Mouse (Mus musculus): ENCODE data around the gene Srf. TPM values are rescaled to one million over a fixed set of nuclear protein-coding genes. Genes with fewer than 3 reads are reported as not detected.

Srf gene
- polyA plus RNA-seq, 1 experiment from 2014 or later = 17.8 TPM

GRCm38 (mm10) chr17:46520385-46520979 is 35.5 kb downstream of the Srf start:
- Histone ChIP-seq H3K9me3 (ENCODE audit: control insufficient read depth, low read length) (no peaks in the 10 kb centered on the region), H3K27ac (replicated peaks in 1 of 2; ENCODE audit: control insufficient read depth in 1 of 2, insufficient read depth in 1 of 2, low read depth in 2 of 2, low read length in 2 of 2) (no peak overlapping the region), H3K36me3 (ENCODE audit: control insufficient read depth, insufficient read depth, low read length) (peaks cover 3% of the 10 kb centered on the region; the same call in 1 of the 2 replicates), H3K4me1 (ENCODE audit: control insufficient read depth in 2 of 2, insufficient read depth in 2 of 2, low read length in 2 of 2) (peaks cover 9 to 11% of the 10 kb centered on the region in 2 experiments; a peak in 3 of 4 replicates), H3K4me3 (ENCODE audit: control insufficient read depth in 1 of 2, insufficient read depth in 1 of 2, low read depth in 1 of 2, low read length in 2 of 2) (peak overlapping the region; percentile 25 to 27), H3K9ac (ENCODE audit: low read length) (peak overlapping the region; percentile 58), H3K4me2 (ENCODE audit: low read length) (peak overlapping the region; percentile 57), H3K27me3 (ENCODE audit: control insufficient read depth, insufficient read depth, low read length) (peaks cover 6% of the 10 kb centered on the region; the same call in 1 of the 2 replicates)
- 14% methylated on average over 25 of the region's 25 CpGs for WGBS
- ATAC-seq (ENCODE audit: insufficient number of reproducible peaks, insufficient read depth, low FRiP score, low read depth) = 0 out of 2 replicates have a peak, but pooled peaks have one; percentile 33

- Histone ChIP-seq H3K27ac (replicated peaks in 1 of 2; ENCODE audit: control insufficient read depth in 1 of 2, insufficient read depth in 1 of 2, low read depth in 2 of 2, low read length in 2 of 2) (no peak overlapping the region), H3K4me1 (ENCODE audit: control insufficient read depth in 2 of 2, insufficient read depth in 2 of 2, low read length in 2 of 2) (peaks cover 9 to 11% of the 10 kb centered on the region in 2 experiments; a peak in 3 of 4 replicates), H3K36me3 (ENCODE audit: control insufficient read depth, insufficient read depth, low read length) (peaks cover 3% of the 10 kb centered on the region; the same call in 1 of the 2 replicates), H3K27me3 (ENCODE audit: control insufficient read depth, insufficient read depth, low read length) (peaks cover 6% of the 10 kb centered on the region; the same call in 1 of the 2 replicates), H3K4me3 (ENCODE audit: control insufficient read depth in 1 of 2, insufficient read depth in 1 of 2, low read depth in 1 of 2, low read length in 2 of 2) (peak overlapping the region; percentile 25 to 27; a peak in 3 of 4 replicates), H3K9ac (ENCODE audit: low read length) (peak overlapping the region; percentile 58; the same call in 1 of the 2 replicates), H3K4me2 (ENCODE audit: low read length) (peak overlapping the region; percentile 57), H3K9me3 (ENCODE audit: control insufficient read depth, low read length) (no peaks in the 10 kb centered on the region)
- no peak for ATAC-seq (ENCODE audit: insufficient number of reproducible peaks, insufficient read depth, low FRiP score, low read depth)
- WGBS = 49% methylated on average over 10 of the region's 10 CpGs
Observed at GRCm38 (mm10) chr17:46519971-46520370, 36.0 kb downstream of the Srf start.

- Histone ChIP-seq H3K4me2 (ENCODE audit: low read length) (no peak overlapping the region), H3K27ac (replicated peaks in 1 of 2; ENCODE audit: control insufficient read depth in 1 of 2, insufficient read depth in 1 of 2, low read depth in 2 of 2, low read length in 2 of 2) (no peak overlapping the region), H3K4me3 (ENCODE audit: control insufficient read depth in 1 of 2, insufficient read depth in 1 of 2, low read depth in 1 of 2, low read length in 2 of 2) (no peak overlapping the region), H3K27me3 (ENCODE audit: control insufficient read depth, insufficient read depth, low read length) (no peaks in the 10 kb centered on the region), H3K9me3 (ENCODE audit: control insufficient read depth, low read length) (no peaks in the 10 kb centered on the region), H3K9ac (ENCODE audit: low read length) (no peak overlapping the region), H3K4me1 (ENCODE audit: control insufficient read depth in 2 of 2, insufficient read depth in 2 of 2, low read length in 2 of 2) (no peaks in the 10 kb centered on the region), H3K36me3 (ENCODE audit: control insufficient read depth, insufficient read depth, low read length) (0 out of 2 replicates have a peak, but pooled peaks cover 3% of the 10 kb centered on the region)
- no peak for ATAC-seq (ENCODE audit: insufficient number of reproducible peaks, insufficient read depth, low FRiP score, low read depth)
- 52% methylated on average over 2 of the region's 2 CpGs for WGBS
Observed at GRCm38 (mm10) chr17:46513329-46513728, 42.6 kb downstream of the Srf start.

GRCm38 (mm10) chr17:46511059-46511710 is 44.8 kb downstream of the Srf start:
- Histone ChIP-seq H3K9me3 (ENCODE audit: control insufficient read depth, low read length) (no peaks in the 10 kb centered on the region), H3K27me3 (ENCODE audit: control insufficient read depth, insufficient read depth, low read length) (no peaks in the 10 kb centered on the region), H3K9ac (ENCODE audit: low read length) (no peak overlapping the region), H3K4me2 (ENCODE audit: low read length) (no peak overlapping the region), H3K4me1 (ENCODE audit: control insufficient read depth in 2 of 2, insufficient read depth in 2 of 2, low read length in 2 of 2) (no peaks in the 10 kb centered on the region), H3K4me3 (ENCODE audit: control insufficient read depth in 1 of 2, insufficient read depth in 1 of 2, low read depth in 1 of 2, low read length in 2 of 2) (no peak overlapping the region), H3K27ac (replicated peaks in 1 of 2; ENCODE audit: control insufficient read depth in 1 of 2, insufficient read depth in 1 of 2, low read depth in 2 of 2, low read length in 2 of 2) (no peak overlapping the region), H3K36me3 (ENCODE audit: control insufficient read depth, insufficient read depth, low read length) (peaks cover 3% of the 10 kb centered on the region; the same call in 1 of the 2 replicates)
- 0 out of 2 replicates have a peak, but pooled peaks have one; percentile 35 for ATAC-seq (ENCODE audit: insufficient number of reproducible peaks, insufficient read depth, low FRiP score, low read depth)
- 54% methylated on average over 11 of the region's 11 CpGs for WGBS

GRCm38 (mm10) chr17:46505617-46506016 is 50.4 kb downstream of the Srf start:
- H3K27me3 ChIP-seq (ENCODE audit: control insufficient read depth, insufficient read depth, low read length) = no peaks in the 10 kb centered on the region
- no peaks in the 10 kb centered on the region for H3K4me1 ChIP-seq (ENCODE audit: control insufficient read depth in 2 of 2, insufficient read depth in 2 of 2, low read length in 2 of 2)
- H3K27ac ChIP-seq (replicated peaks in 1 of 2; ENCODE audit: control insufficient read depth in 1 of 2, insufficient read depth in 1 of 2, low read depth in 2 of 2, low read length in 2 of 2) = no peak overlapping the region
- H3K9ac ChIP-seq (ENCODE audit: low read length) = no peak overlapping the region
- no peak overlapping the region for H3K4me3 ChIP-seq (ENCODE audit: control insufficient read depth in 1 of 2, insufficient read depth in 1 of 2, low read depth in 1 of 2, low read length in 2 of 2)
- no peak overlapping the region for H3K4me2 ChIP-seq (ENCODE audit: low read length)
- H3K36me3 ChIP-seq (ENCODE audit: control insufficient read depth, insufficient read depth, low read length) = peaks cover 8% of the 10 kb centered on the region; the same call in 1 of the 2 replicates
- 89% methylated on average over 3 of the region's 3 CpGs for WGBS
- H3K9me3 ChIP-seq (ENCODE audit: control insufficient read depth, low read length) = no peaks in the 10 kb centered on the region
- ATAC-seq (ENCODE audit: insufficient number of reproducible peaks, insufficient read depth, low FRiP score, low read depth) = no peak

GRCm38 (mm10) chr17:46503847-46504638 is 51.9 kb downstream of the Srf start:
- H3K4me2 ChIP-seq (ENCODE audit: low read length) = no peak overlapping the region
- H3K27ac ChIP-seq (replicated peaks in 1 of 2; ENCODE audit: control insufficient read depth in 1 of 2, insufficient read depth in 1 of 2, low read depth in 2 of 2, low read length in 2 of 2) = no peak overlapping the region
- H3K9ac ChIP-seq (ENCODE audit: low read length) = no peak overlapping the region
- no peaks in the 10 kb centered on the region for H3K4me1 ChIP-seq (ENCODE audit: control insufficient read depth in 2 of 2, insufficient read depth in 2 of 2, low read length in 2 of 2)
- peaks cover 11% of the 10 kb centered on the region for H3K36me3 ChIP-seq (ENCODE audit: control insufficient read depth, insufficient read depth, low read length)
- no peaks in the 10 kb centered on the region for H3K27me3 ChIP-seq (ENCODE audit: control insufficient read depth, insufficient read depth, low read length)
- no peak overlapping the region for H3K4me3 ChIP-seq (ENCODE audit: control insufficient read depth in 1 of 2, insufficient read depth in 1 of 2, low read depth in 1 of 2, low read length in 2 of 2)
- no peak for ATAC-seq (ENCODE audit: insufficient number of reproducible peaks, insufficient read depth, low FRiP score, low read depth)
- no peaks in the 10 kb centered on the region for H3K9me3 ChIP-seq (ENCODE audit: control insufficient read depth, low read length)
- 71% methylated on average over 14 of the region's 14 CpGs for WGBS

- WGBS = 79% methylated on average over 2 of the region's 2 CpGs
- peaks cover 14% of the 10 kb centered on the region for H3K36me3 ChIP-seq (ENCODE audit: control insufficient read depth, insufficient read depth, low read length)
- no peak for ATAC-seq (ENCODE audit: insufficient number of reproducible peaks, insufficient read depth, low FRiP score, low read depth)
- no peaks in the 10 kb centered on the region for H3K4me1 ChIP-seq (ENCODE audit: control insufficient read depth in 2 of 2, insufficient read depth in 2 of 2, low read length in 2 of 2)
- no peaks in the 10 kb centered on the region for H3K27me3 ChIP-seq (ENCODE audit: control insufficient read depth, insufficient read depth, low read length)
- H3K27ac ChIP-seq (replicated peaks in 1 of 2; ENCODE audit: control insufficient read depth in 1 of 2, insufficient read depth in 1 of 2, low read depth in 2 of 2, low read length in 2 of 2) = no peak overlapping the region
- H3K4me3 ChIP-seq (ENCODE audit: control insufficient read depth in 1 of 2, insufficient read depth in 1 of 2, low read depth in 1 of 2, low read length in 2 of 2) = no peak overlapping the region
- no peak overlapping the region for H3K4me2 ChIP-seq (ENCODE audit: low read length)
- no peak overlapping the region for H3K9ac ChIP-seq (ENCODE audit: low read length)
- H3K9me3 ChIP-seq (ENCODE audit: control insufficient read depth, low read length) = no peaks in the 10 kb centered on the region
Observed at GRCm38 (mm10) chr17:46502775-46503174, 53.2 kb downstream of the Srf start.
